Mouse (Mus musculus) bone marrow macrophage, adult 2 months (primary cell): Measurements from ENCODE around the gene Cyp46a1. TPM values are rescaled to one million over a fixed set of nuclear protein-coding genes. Genes with fewer than 3 reads are reported as not detected.

Source experiments
- H3K27ac ChIP-seq: 2 replicates; pipeline ENCODE4 v1.5.1; 2012; ENCODE audit warnings: low read depth, low read length; ENCODE audit not compliant: insufficient read depth
- H3K4me1 ChIP-seq: 2 replicates; pipeline ENCODE4 v1.6.1; 2012; ENCODE audit warnings: low read length; ENCODE audit not compliant: control insufficient read depth, insufficient read depth
- H3K4me3 ChIP-seq: 2 replicates; pipeline ENCODE4 v1.5.1; 2012; ENCODE audit warnings: mild to moderate bottlenecking, low read length, moderate library complexity; ENCODE audit not compliant: insufficient read depth
- CTCF ChIP-seq: IDR thresholded peaks from 2 replicates; pipeline ENCODE4 v1.5.1; 2012; ENCODE audit warnings: low read depth, mild to moderate bottlenecking, low read length, moderate library complexity
- POLR2A ChIP-seq: IDR thresholded peaks from 2 replicates; pipeline ENCODE4 v1.6.1; 2012; ENCODE audit warnings: mild to moderate bottlenecking, low read depth, low read length, borderline replicate concordance
- polyA plus RNA-seq: library from polyadenylated mRNA; stranded (reverse); fragments of >200 nt; gene quantifications from 2 replicates; pipeline ENCODE4 v1.2.4, GENCODE M21; 2012; ENCODE audit not compliant: missing spikeins, insufficient read depth, insufficient read length

The Cyp46a1 gene
- polyA plus RNA-seq, 1 experiment: 0.36 TPM

- no peak overlapping the region for H3K4me3 ChIP-seq
- H3K4me1 ChIP-seq: no peaks in the 10 kb centered on the region
- H3K27ac ChIP-seq: no peak overlapping the region
- no peak for TF ChIP-seq CTCF
- TF ChIP-seq POLR2A: no peak
Measured at GRCm38 (mm10) chr12:108378379-108379133, 44.4 kb downstream of the Cyp46a1 start.

DNA sequence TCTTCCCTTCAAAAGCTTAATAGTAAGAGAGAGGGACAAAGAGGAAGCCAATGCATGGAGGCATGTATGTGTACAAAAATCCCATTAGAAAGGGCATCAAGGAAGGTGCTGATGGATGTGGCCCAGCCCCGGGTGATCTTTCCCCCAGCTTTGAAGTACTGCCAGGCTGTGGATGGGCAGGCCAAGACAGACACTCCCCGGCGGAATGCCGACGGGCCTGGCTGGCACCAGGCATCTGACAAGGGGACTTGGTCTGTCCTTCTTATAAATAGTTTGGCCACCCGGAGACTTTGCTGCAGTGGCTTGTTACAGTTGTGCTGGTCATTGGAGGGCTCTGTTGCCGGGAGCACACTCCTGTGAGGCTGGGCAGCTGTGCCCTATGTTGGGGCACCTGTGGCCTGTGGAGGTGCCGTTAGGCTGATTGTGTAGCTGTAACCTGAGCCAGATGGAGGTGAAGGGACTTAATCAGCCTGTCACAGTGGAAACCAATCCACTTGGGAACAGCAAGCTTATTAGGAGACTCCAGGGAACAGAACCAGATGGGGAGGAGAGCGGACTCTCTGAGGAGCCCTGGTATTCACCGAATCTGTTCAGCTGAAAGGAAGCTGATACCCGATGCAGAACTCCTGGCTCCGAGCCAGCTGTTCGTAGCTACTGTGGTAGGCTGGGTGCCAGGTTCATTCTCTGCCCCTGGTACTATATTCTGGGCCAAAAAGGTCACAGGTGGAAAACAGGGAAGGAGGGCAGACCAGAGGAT is 52.5 kb downstream of the Cyp46a1 start:
- Histone ChIP-seq H3K4me3 (no peak overlapping the region), H3K27ac (no peak overlapping the region)
- TF ChIP-seq POLR2A (no peak), CTCF (no peak)

GRCm38 (mm10) chr12:108389718-108390117 is 55.5 kb downstream of the Cyp46a1 start:
- Histone ChIP-seq H3K4me1 (no peaks in the 10 kb centered on the region), H3K4me3 (no peak overlapping the region), H3K27ac (no peak overlapping the region)
- TF ChIP-seq CTCF (no peak), POLR2A (no peak)

More for the DNA sequence above, 52.5 kb downstream of the Cyp46a1 start:
- no peaks in the 10 kb centered on the region for H3K4me1 ChIP-seq

DNA sequence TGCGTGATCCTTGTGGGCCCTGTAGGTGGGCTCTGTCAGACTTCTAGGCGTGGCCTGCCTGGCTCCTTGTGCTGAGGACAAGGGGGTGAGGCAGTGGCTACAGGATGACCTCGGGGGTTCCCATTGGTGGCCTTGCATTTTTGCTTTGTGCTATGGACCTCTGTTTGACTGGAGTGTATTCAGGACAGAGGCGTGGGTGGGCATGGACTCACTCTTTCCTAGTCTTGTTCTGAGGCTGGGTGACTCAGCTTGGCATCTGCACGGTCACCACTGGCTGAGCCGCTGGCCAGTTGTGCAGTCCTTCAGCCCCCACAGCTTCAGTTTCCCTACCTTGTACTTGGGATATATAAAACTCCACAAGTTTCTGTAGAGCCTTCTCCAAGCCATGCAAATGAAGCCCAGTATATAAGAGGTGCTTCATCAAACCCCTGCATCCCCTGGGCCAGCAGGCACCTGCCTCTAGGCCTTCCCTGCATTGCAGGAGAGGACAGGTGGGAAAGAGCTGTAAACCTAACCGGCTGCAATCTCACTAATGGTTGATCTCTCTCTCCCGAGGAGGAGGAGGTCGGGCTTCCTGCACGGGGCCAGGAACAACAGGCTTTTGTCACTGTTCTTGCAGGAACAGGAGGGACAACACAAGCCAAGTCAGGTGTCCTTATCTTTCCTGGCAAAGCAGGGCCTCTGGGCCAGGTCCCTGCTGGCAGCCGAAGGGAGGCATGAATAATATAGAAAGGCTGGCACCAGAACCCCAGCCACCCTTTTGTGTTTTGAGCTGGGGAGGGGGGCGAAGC is 58.3 kb downstream of the Cyp46a1 start:
- H3K4me3 ChIP-seq: no peak overlapping the region
- no peak overlapping the region for H3K27ac ChIP-seq
- TF ChIP-seq CTCF (no peak), POLR2A (no peak)
- no peaks in the 10 kb centered on the region for H3K4me1 ChIP-seq

- Histone ChIP-seq H3K4me3 (no peak overlapping the region), H3K4me1 (no peaks in the 10 kb centered on the region), H3K27ac (no peak overlapping the region)
- TF ChIP-seq CTCF: no peak
- TF ChIP-seq POLR2A: no peak
Measured at GRCm38 (mm10) chr12:108393082-108393481, 58.9 kb downstream of the Cyp46a1 start.

- TF ChIP-seq CTCF (no peak), POLR2A (no peak)
- no peaks in the 10 kb centered on the region for H3K4me1 ChIP-seq
- no peak overlapping the region for H3K4me3 ChIP-seq
- H3K27ac ChIP-seq: no peak overlapping the region
Measured at GRCm38 (mm10) chr12:108393637-108394036, 59.5 kb downstream of the Cyp46a1 start.

DNA sequence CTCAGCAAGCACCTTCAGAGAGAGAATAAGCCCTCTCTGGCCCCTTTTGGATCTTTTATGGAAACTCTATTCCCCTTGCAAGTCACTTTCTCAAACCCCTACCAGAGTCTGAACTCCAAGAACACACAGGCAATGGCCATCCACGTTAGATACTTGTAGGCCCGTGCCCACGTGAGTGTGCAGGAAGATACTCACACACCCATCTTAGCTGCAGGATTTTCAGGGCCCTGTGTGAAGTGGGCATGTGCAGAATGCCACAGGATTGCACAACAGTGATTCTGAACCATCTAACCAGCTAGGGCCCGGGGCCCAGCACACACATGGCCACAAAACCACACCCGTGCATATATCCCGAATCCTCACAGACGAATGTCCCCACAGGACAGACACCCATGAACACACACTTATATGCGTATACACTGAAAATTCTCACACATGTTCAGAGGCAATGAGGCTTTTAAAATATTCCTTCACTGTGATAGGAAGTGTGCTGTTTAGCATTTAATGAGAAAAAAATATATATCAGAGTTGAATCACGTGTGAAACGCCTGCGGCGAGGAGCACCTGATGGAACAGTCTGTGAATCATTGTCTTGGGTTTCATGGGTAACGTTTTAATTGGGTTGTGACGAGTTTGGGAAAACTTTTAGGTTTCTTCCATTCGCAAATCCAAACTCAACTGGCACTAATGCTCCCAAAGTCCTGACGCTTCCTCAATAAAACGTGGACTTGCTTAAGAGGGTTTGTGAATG is 60.5 kb downstream of the Cyp46a1 start:
- no peak overlapping the region for H3K4me3 ChIP-seq
- no peak overlapping the region for H3K27ac ChIP-seq
- TF ChIP-seq POLR2A (no peak), CTCF (no peak)
- H3K4me1 ChIP-seq: no peaks in the 10 kb centered on the region

DNA sequence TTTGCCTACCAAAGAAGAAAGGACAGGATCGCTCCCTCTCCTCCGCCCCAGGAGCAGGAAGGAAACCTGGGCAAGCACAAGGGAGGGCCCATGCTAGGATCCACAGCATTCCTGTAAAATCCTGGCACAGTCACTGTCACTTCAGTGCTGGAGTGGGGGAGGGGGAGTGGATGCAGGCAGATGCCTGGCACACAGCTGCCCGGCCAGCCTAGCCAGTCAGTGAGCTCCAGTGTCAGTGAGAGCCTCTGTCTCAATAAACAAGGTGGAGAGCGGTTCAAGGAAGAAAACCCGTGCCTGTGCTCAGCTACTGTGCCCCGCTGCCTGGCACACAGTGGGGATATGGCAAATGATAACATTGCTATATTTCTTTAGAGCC is 61.1 kb downstream of the Cyp46a1 start:
- no peak for TF ChIP-seq CTCF
- no peak for TF ChIP-seq POLR2A
- Histone ChIP-seq H3K4me1 (no peaks in the 10 kb centered on the region), H3K27ac (no peak overlapping the region), H3K4me3 (no peak overlapping the region)

DNA sequence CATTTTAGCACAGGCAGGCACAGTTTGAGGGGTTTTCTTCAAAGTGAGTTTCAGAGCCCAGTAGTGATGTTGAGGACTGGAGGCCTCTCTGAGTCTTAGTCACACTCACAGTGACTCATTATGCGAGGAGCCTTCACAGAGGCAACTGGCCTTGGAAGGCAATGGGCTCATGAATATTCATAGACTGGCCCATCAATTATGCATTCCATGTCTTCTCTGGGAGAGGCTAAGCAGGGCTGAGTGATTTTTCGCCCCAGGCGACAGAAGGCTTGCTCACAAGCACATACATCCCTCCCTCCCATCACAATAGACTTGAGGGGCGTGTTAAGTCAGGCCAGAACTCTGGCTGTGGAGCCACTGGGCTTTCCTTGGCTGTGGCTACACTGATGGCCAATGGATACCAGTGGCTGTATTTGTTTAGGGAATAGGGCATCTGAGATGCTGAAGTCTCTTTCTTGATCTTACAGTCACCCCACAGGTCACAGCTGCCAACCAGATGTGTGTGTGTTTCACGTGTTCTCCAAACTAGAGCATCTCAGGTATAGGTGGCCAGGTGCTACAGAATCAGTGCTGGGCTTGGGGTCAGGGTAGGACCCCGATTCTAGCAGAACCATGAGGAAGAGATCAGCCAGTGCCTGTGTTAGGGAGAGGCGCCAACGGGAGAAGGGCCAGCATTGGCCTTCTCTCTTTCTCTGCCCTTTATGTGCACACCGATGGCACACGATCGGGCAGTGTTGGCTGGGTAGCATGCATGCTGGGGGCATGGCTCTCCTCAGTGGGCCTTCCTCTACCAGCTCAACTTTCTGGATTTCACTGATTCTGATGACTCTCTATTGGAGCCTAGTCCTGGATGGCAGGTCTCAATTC is 62.1 kb downstream of the Cyp46a1 start:
- no peak overlapping the region for H3K4me3 ChIP-seq
- H3K4me1 ChIP-seq: no peaks in the 10 kb centered on the region
- TF ChIP-seq POLR2A (no peak), CTCF (no peak)
- no peak overlapping the region for H3K27ac ChIP-seq
